Mouse (Mus musculus) midbrain, postnatal 0 days (tissue): ENCODE data around the gene Sh3pxd2a. TPM values are rescaled to one million over a fixed set of nuclear protein-coding genes. Genes with fewer than 3 reads are reported as not detected.

Source experiments
- ATAC-seq: fragments of 200-750 bp; cut with Nextera tagmentation; 2 replicates; pipeline ENCODE4 v1.8.0; 2017; ENCODE audit warnings: moderate number of reproducible peaks, mild to moderate bottlenecking, moderate TSS enrichment, moderate library complexity; ENCODE audit not compliant: low FRiP score
- DNase-seq: peaks from one replicate; pipeline ENCODE4 v3.0.0-alpha.2; 2015; ENCODE audit warnings: low spot score
- H3K27ac ChIP-seq: fragments of 300-500 bp; sonication (generic); 2 replicates; pipeline ENCODE4 v1.5.1; 2014; ENCODE audit warnings: low read depth, mild to moderate bottlenecking, low read length, mixed read lengths
- H3K27me3 ChIP-seq: fragments of 300-500 bp; sonication (generic); 2 replicates; pipeline ENCODE4 v1.6.1; 2014; ENCODE audit warnings: low read length, control low read depth, mixed read lengths; ENCODE audit not compliant: insufficient read depth
- H3K36me3 ChIP-seq: fragments of 300-500 bp; sonication (generic); 2 replicates; pipeline ENCODE4 v1.6.1; 2014; ENCODE audit warnings: low read length, control low read depth, mixed read lengths; ENCODE audit not compliant: insufficient read depth
- H3K4me1 ChIP-seq: fragments of 300-500 bp; sonication (generic); 2 replicates; pipeline ENCODE4 v1.6.1; 2014; ENCODE audit warnings: mild to moderate bottlenecking, control low read depth, antibody characterized with exemption, low read length, mixed read lengths; ENCODE audit not compliant: insufficient read depth
- H3K4me2 ChIP-seq: fragments of 300-500 bp; sonication (generic); 2 replicates; pipeline ENCODE4 v1.6.1; 2014; ENCODE audit warnings: low read depth, mild to moderate bottlenecking, low read length, mixed read lengths; ENCODE audit not compliant: poor library complexity, severe bottlenecking
- H3K4me3 ChIP-seq: fragments of 300-500 bp; sonication (generic); 2 replicates; pipeline ENCODE4 v1.5.1; 2014; ENCODE audit warnings: low read depth, mild to moderate bottlenecking, low read length, moderate library complexity
- H3K9ac ChIP-seq: fragments of 300-500 bp; sonication (generic); replicated peaks from 2 replicates; pipeline ENCODE4 v1.6.1; 2014; ENCODE audit warnings: mild to moderate bottlenecking, low read length, moderate library complexity, mixed read lengths; ENCODE audit not compliant: poor library complexity, severe bottlenecking
- H3K9me3 ChIP-seq: fragments of 300-500 bp; sonication (generic); 2 replicates; pipeline ENCODE4 v1.6.1; 2016; ENCODE audit warnings: low read length, control low read depth
- CTCF ChIP-seq: IDR thresholded peaks from 2 replicates; pipeline ENCODE4 v1.5.1; 2016; ENCODE audit warnings: antibody characterized with exemption, mild to moderate bottlenecking
- WGBS: fragments of 180-500 bp; shearing (Covaris S2); extraction: QIAGEN DNeasy Blood & Tissue Kit; methylation state at CpG from one replicate; pipeline ENCODE4 v1.1.7; 2014; 5-methylcytosine and 5-hydroxymethylcytosine counted together
- polyA plus RNA-seq: library from polyadenylated mRNA; unstranded; fragments of >200 nt; fragmentation: Nextera tagmentation; extraction: Ambion mirVana; gene quantifications from 2 replicates; pipeline ENCODE4 v1.2.1, GENCODE M21; 2015
- total RNA-seq: library from RNA; depleted of rRNA; stranded (reverse); fragments of >200 nt; gene quantifications from 2 replicates; pipeline ENCODE4 v1.2.3, GENCODE M21; 2014

Sh3pxd2a gene
- total and polyA plus RNA-seq, 2 experiments from 2014 or later, result 1.5 to 21.0 TPM

GRCm38 (mm10) chr19:47230682-47231081 lies 233.5 kb downstream of the Sh3pxd2a start:
- no peak for TF ChIP-seq CTCF
- Histone ChIP-seq H3K4me3 (no peak overlapping the region), H3K9ac (no peak overlapping the region), H3K27me3 (no peaks in the 10 kb centered on the region), H3K4me1 (peaks cover 5% of the 10 kb centered on the region; the same call in 1 of the 2 replicates), H3K27ac (no peak overlapping the region), H3K9me3 (no peaks in the 10 kb centered on the region), H3K4me2 (no peak overlapping the region), H3K36me3 (no peaks in the 10 kb centered on the region)
- DNase-seq, result no peak
- no peak for ATAC-seq
- WGBS, result 90% methylated on average over 8 of the region's 8 CpGs

- TF ChIP-seq CTCF, result no peak
- no peak overlapping the region for H3K4me3 ChIP-seq
- H3K4me2 ChIP-seq, result no peak overlapping the region
- DNase-seq (no peak), ATAC-seq (no peak)
- no peaks in the 10 kb centered on the region for H3K27me3 ChIP-seq
- 97% methylated on average over 7 of the region's 7 CpGs for WGBS
- peaks cover 5% of the 10 kb centered on the region; the same call in 1 of the 2 replicates for H3K4me1 ChIP-seq
- H3K9me3 ChIP-seq, result no peaks in the 10 kb centered on the region
- H3K27ac ChIP-seq, result no peak overlapping the region
- H3K9ac ChIP-seq, result no peak overlapping the region
- no peaks in the 10 kb centered on the region for H3K36me3 ChIP-seq
These were observed 234.1 kb downstream of the Sh3pxd2a start for GRCm38 (mm10) chr19:47230082-47230481.

GRCm38 (mm10) chr19:47229461-47229860 lies 234.7 kb downstream of the Sh3pxd2a start:
- TF ChIP-seq CTCF, result no peak
- H3K4me3 ChIP-seq, result no peak overlapping the region
- no peaks in the 10 kb centered on the region for H3K27me3 ChIP-seq
- WGBS, result 81% methylated on average over 5 of the region's 5 CpGs
- no peak overlapping the region for H3K9ac ChIP-seq
- no peaks in the 10 kb centered on the region for H3K9me3 ChIP-seq
- no peak overlapping the region for H3K4me2 ChIP-seq
- no peak overlapping the region for H3K27ac ChIP-seq
- peaks cover 5% of the 10 kb centered on the region; the same call in 1 of the 2 replicates for H3K4me1 ChIP-seq
- ATAC-seq (no peak), DNase-seq (no peak)
- H3K36me3 ChIP-seq, result no peaks in the 10 kb centered on the region

GRCm38 (mm10) chr19:47228725-47229252 lies 235.4 kb downstream of the Sh3pxd2a start:
- no peaks in the 10 kb centered on the region for H3K36me3 ChIP-seq
- no peaks in the 10 kb centered on the region for H3K27me3 ChIP-seq
- 10% methylated on average over 15 of the region's 17 CpGs for WGBS
- H3K4me1 ChIP-seq, result peaks cover 5% of the 10 kb centered on the region; the same call in 1 of the 2 replicates
- no peak overlapping the region for H3K27ac ChIP-seq
- peak overlapping the region; percentile 43 for H3K4me2 ChIP-seq
- no peak overlapping the region for H3K9ac ChIP-seq
- peak overlapping the region; percentile 14; the same call in 1 of the 2 replicates for H3K4me3 ChIP-seq
- DNase-seq (peak; percentile 51), ATAC-seq (peak; percentile 47; the same call in 1 of the 2 replicates)
- no peaks in the 10 kb centered on the region for H3K9me3 ChIP-seq
- TF ChIP-seq CTCF, result no peak

GRCm38 (mm10) chr19:47225791-47226190 lies 238.4 kb downstream of the Sh3pxd2a start:
- TF ChIP-seq CTCF, result no peak
- no peak overlapping the region for H3K4me2 ChIP-seq
- H3K4me1 ChIP-seq, result peaks cover 5% of the 10 kb centered on the region; the same call in 1 of the 2 replicates
- 84% methylated on average over 5 of the region's 5 CpGs for WGBS
- no peak for ATAC-seq
- no peak overlapping the region for H3K9ac ChIP-seq
- DNase-seq, result no peak
- H3K27ac ChIP-seq, result no peak overlapping the region
- H3K27me3 ChIP-seq, result no peaks in the 10 kb centered on the region
- no peak overlapping the region for H3K4me3 ChIP-seq
- H3K9me3 ChIP-seq, result no peaks in the 10 kb centered on the region
- H3K36me3 ChIP-seq, result no peaks in the 10 kb centered on the region

- Histone ChIP-seq H3K27ac (no peak overlapping the region), H3K36me3 (no peaks in the 10 kb centered on the region), H3K9ac (no peak overlapping the region), H3K9me3 (no peaks in the 10 kb centered on the region), H3K4me1 (peaks cover 5% of the 10 kb centered on the region; the same call in 1 of the 2 replicates), H3K4me3 (no peak overlapping the region), H3K4me2 (no peak overlapping the region), H3K27me3 (no peaks in the 10 kb centered on the region)
- no peak for DNase-seq
- WGBS, result 88% methylated on average over 4 of the region's 4 CpGs
- TF ChIP-seq CTCF, result no peak
- ATAC-seq, result no peak
These were observed 239.5 kb downstream of the Sh3pxd2a start for GRCm38 (mm10) chr19:47224743-47225142.
